Mouse (Mus musculus): ENCODE measurements around the gene Art5.

DNA sequence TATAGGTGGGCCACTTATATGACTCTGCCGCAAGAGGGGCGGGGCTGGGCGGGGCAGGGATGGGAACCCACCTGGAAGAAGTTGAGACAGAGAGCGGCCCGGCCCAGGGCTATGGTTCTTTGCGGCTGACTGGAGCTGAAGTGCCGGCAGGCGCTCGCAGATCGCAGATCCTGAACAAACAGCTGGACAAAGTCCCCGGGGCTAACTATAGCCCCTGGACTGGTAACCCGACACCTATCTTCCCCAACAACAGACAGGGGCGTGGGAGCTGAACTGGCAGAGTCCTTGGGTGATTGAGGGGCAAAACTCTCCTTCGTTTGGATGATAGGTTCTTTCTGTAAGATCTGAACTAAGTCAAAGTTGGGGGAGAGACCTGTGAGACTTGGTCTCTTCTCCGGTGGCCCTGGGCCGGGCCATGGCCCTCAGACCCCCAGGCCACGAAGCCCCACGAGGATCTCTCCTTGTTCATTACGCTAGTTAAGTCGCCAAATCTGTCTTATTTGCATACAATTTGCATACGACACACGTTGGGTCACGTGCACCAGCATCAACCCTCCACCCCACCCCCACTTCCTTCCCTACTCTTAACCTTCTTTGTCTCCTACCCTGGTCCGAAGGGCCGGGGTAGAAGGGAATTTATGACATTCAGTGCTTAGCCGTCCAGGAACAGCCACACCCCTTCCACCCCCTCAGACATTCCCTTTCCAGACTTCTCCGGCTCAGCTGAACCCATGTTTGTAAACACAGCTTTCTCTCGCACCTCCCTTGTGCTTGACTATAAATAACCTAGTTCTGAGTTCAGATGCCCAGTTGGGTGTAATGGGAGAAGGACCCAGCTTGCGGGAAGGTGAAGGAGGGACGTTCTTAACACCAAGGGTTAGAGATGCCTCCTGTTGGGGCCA lies 9.3 kb downstream of the Art5 start:
- TF ChIP-seq CTCF (IDR thresholded peaks at IDR 0.05; ENCODE audit: low read depth, low read length): no peak
- TF ChIP-seq POLR2A (IDR thresholded peaks at IDR 0.05; ENCODE audit: extremely low read depth, insufficient read depth, low read length): no peak
